Mouse (Mus musculus): ENCODE results near the gene Arfip2.

Arfip2 gene

DNA sequence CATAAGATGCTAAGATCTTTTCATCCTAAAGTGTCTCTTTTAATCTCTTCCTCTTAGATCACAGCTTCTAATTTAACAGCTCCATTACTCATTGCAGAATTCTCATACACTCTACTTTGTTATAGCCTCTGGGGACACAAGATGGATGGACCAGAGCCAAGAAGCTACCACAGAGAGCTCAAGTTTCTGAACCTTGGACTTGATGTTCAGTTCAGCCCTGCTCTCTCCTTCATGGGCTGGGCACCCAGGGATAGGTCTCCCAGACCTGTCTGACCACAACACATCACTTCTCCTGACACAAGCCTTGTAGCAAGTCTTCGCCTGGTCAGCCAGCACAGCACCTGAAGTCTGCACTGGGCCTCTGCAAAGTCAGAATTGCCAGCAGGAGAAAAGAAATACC, 25.8 kb downstream of the Arfip2 start:
- no peak for DNase-seq (ENCODE audit: low spot score)

DNA sequence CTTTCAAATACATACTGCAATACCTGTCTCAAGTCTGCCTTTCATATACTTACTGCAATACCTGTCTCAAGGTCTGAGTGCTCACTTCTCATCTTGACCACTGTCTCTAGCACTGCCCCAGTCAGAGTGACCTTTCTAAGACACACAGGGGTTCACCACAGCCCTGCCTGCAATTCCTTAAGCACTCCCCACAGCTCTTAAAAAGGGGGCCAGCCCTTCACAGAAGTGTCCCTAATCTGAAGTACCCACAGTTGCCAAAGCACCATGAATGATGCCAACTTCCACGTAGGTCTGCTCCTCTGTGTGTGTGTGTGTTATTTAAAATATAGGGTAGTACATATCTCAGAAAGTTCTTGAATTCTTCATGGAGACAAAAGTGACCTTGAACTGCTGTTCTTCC, 28.4 kb downstream of the Arfip2 start:
- peak; percentile 44 for DNase-seq (ENCODE audit: low spot score)

DNA sequence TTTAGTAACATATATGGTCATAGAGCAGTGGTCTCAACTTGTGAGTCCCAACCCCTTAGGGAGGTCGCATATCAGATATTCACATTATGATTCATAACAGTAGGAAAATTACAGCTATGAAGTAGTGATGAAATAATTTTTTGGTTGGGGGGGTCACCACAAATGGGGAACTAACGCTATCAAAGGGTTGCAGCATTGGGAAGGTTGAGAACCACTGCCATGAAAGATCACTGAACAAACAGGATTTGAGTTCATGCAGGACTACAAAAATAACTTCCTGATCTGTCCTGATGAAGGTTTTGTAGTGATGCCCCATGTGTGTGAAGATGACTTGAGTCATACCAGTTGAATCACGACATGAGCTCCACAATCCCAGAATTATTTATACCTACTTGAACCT, 31.7 kb downstream of the Arfip2 start:
- DNase-seq (ENCODE audit: low spot score) = no peak

DNA sequence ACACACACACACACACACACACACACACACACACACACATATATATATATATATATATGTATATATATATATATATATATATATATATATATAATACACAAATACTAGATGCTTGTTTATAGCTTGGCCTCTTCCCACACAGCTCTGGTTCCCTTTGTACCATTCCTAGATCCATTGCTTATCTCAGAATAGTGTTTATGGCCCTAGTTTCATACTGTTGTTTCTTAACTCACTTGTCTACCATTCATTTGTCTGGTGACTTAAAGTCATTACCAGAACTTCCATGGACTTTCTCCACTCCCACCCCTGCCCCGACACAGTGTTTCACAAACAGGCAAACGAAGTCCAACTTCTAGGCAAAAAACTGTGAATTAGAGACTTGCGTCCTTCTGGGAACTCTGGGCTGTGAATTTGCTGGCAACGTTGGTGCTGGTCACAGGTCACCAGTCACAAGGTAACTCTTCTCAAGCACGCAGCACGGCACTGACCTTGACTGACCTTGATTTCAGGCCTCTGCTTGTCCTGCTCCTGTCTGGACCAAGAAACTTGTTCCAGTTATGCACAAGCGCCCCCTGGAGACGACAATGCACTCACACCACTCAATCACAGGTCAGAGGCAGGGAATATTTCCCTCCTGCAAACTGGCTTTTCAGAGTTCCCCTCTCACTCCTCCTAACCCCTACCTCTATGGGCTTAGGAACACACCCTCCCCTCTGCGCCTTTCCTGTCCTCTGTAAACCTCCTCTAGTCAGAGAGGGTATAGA, 37.2 kb downstream of the Arfip2 start:
- peak; percentile 82 for DNase-seq (ENCODE audit: low spot score)

DNA sequence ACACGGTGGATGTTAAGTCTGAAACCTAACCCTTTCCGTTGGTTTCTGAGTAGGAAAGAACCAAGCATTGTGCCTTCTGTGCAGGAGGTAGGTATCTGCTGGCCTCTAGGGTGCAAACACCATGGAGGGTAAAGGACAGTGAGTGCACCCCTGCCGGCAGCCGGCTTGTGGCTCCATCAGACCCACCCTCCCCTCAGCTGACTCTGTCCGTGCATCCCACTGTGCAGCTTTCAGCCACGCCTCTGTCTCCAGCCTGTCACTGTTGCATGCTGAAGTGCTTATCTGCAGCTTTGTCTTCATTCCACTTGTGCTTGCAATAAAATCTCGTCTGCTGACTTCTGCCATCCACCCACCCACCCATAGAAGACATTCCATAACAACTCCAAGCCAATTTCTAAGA, 50.1 kb downstream of the Arfip2 start:
- DNase-seq (ENCODE audit: low spot score) = no peak

DNA sequence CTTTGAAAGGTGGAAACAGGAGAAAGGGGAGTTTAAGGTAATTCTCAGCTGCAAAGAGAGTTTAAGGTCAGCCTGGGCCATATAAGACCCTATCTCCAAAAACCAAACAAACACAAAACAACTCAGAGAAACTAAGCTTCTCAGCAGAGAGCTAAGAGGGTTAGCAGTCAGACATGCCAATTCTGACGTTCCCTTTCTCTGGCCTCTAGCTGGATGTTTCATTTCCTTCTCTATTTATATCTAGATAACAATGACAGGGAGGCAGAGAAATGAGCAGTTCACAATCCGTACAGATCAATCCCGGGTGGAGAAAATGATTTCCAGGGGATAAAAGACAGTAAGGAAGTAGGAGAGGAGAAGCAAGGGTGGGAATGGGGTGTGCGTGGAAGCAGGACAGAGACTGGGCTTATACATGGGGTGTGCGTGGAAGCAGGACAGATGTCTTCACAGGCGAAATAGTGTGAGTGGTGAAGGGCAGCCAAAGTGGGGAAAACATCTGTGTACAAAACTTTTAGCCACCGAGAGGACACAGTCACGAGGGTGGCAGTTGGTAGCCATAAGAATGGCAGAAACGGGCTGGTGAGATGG, 51.8 kb downstream of the Arfip2 start:
- no peak for DNase-seq (ENCODE audit: low spot score)
